Mouse (Mus musculus) CD4-positive, CD25-positive, alpha-beta regulatory T cell, adult 4 months (primary cell): Measurements from ENCODE around the gene Crygs. TPM values are rescaled to one million over a fixed set of nuclear protein-coding genes. Genes with fewer than 3 reads are reported as not detected.
"Not testable (repeated sequence)": the region's sequence is repeated elsewhere in the genome, so short reads cannot be mapped to it uniquely, and the experiment has no call there.

Experiments used
- ATAC-seq: one replicate; pipeline ENCODE4 v1.8.0; 2017
- polyA plus RNA-seq, 2 experiments: library from polyadenylated mRNA; unstranded; fragments of 100-300 nt; shearing (Covaris generic); gene quantifications; one replicate each; pipeline ENCODE4 v1.2.1; 2017

The Crygs gene
- polyA plus RNA-seq, 2 experiments from 2014 or later, result not detected

DNA sequence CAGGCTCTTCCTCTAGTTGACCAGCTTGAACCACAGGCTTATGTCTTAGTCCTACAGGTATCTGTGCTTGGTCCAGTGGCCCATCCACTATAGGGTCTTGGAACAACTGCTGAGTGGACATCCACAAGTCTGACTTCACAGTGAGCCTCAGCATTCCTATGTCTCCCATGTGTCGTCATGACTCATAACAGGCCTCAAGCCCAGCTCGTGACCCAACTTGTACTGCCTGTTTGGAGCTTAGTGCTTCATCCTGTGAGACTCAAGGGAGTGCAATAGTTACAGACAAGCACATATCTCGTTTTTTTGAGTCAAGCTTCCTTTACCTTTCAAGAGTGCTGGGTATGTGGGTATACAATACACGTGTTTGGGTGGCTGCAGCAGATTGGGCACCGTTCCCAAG lies 28.7 kb downstream of the Crygs start:
- no peak for ATAC-seq

DNA sequence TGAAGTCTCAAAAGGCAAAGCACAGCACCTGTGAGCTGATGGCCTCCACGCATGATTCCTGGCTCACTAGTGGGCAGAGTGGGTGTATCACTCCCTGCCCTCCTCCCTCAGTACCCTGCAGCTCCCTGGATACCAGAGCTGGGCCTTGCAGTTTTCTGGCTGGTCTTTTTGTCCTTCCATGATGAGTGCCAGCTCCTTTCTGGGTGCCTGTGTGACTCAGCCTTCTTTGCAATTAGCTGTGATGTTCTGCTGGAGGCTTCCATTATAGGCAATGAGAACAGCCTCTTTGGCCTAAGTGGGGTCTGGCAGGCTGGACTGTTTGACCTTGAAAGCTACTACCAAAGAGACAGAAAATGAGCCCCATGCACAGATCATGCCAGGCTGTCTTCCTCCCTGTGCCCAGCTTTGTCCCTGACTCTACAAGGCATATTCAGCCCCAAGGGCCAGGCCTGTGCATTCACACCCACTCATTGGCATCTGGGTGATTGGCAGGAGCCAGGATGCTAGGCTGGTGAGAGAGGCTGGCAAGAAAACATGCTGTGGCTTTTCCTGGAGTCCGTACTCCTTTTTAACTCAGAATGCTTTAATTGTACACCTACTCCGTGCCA lies 32.0 kb downstream of the Crygs start:
- no peak for ATAC-seq

DNA sequence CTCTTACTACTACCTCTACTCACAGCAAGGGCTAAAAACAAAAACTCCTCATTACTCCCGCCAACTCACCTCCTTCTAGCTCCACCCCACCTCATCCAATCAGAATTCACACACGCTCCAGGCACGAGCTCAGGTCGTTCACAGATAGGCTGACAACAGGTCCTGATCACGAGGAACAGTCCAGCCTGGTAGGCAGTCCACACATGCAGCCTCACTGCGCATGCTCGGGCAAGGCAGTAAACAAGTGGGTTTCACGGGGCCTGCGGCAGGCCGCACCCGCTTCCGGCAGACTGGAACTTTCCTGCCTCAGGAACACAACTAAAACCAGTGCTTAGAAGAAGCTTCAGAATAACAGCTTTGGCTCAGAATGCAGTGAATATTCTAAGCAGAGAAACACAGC lies 33.1 kb downstream of the Crygs start:
- ATAC-seq, result not testable (repeated sequence)

DNA sequence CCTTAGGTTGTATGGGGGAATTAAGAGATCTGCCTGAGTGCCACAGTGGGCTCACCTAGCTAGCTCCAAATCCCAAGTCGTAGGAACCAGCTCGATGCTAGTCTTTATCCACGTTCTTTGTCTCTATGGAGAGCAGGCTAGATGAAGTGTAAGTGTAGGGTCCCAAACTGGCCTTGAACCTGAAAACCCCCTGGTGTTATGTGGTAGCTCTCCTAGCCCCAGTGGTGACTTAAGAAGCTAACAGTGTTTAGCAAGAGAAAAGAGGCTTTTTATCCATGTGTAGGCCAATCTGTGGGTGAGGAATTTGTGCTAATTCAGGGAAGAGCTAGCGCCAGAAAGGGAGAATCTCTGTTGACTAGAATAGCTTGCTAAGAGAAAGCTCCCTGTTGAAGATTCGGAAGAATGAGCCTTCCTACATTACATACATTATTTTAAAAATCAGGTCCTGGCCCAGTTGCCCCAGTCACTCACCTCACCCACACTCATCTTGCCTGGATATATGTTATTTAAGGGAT lies 35.8 kb downstream of the Crygs start:
- ATAC-seq, result no peak

DNA sequence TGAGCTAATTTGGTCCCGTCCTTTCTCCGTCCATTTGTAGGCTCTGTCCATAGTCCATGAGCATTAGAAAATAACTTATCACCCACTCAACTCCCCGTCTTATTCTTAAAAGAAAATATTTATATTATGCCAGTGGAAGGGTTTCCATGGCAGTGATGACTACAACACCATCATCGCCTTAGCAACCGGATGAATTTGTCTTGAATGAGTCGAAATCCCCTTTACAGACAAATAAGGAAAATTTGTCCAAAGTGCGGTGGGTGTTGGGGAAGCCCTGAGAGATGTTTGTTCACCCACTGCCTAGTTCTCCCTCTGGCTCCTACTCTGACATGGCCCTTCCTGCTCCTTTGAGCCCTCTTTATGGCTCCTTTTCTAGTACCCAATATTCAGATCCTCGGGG lies 42.7 kb downstream of the Crygs start:
- ATAC-seq, result no peak

DNA sequence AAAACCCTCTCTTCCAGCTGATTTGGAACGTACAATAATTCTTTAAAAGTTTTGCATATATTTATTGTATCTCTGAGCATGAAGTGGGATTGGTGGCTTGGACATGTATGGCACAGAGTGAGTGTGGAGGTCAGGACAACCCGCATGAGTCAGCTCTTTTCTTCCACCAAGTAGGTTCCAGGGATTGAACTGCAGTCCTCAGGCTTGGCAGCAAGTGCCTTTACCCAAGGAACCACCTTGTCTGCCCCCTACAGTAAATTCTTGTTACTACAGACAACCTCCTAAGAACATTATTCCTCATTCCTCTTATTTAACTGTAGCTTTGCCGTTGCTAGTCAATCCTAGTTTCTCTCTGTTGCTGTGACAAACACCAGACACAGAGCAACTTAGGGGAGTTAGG lies 44.0 kb downstream of the Crygs start:
- ATAC-seq, result no peak

DNA sequence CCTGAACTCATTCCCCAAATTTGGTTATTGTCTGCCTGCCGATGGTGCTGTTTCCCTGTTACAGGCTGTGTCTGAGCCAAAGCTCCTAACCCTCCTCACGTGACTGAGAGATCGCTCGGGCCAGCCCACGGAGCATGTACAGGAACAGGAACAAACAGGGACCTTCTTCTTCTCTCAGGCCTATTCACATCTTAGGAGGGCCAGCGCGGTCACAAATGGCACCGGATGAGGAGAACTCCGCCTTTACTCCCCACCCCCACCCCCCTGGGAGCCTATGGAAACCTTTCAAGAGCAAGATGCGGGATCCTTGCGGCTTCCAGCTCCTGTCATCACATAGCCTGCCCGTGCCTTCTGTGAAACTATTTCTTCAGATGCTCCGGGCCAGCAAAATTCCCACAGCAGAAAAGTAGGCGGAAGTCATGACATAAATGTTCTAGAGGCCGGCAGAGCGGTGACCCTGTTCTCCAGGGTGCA lies 44.6 kb downstream of the Crygs start:
- ATAC-seq, result no peak

DNA sequence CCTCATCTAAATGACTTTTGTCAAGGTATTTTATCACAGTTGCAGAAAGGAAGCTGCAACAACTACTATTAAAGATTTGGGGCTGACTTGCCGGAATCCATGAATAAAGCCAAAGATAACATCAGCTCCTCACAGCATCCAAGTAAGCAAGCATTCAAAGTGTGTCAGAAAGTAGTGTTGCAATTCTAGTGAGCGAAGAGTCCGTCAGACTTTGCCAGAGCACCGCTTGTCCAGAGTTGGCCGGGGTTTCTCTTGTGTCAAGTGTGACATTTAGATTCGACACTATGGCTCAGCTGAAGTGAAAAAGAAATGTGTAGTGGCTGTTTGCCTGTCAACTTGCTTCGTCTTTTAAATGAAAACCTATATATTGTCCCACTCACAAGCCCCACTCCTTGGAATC lies 45.8 kb downstream of the Crygs start:
- no peak for ATAC-seq

Other genes with a start within 250 kb of the Crygs start
- 1 to 10 TPM in 1 of 2 experiments, under 1 TPM in 1; 0.80 to 2.1 TPM for gene Dgkg, start 154.4 kb downstream of the Crygs start, polyA plus RNA-seq
- 10 to 100 TPM; 18.1 to 34.5 TPM for gene Tbccd1, start 46.1 kb upstream of the Crygs start, polyA plus RNA-seq
- gene Dnajb11, start 46.3 kb upstream of the Crygs start, polyA plus RNA-seq, result 10 to 100 TPM; 45.0 to 54.4 TPM
- gene Ahsg, start 79.7 kb upstream of the Crygs start, polyA plus RNA-seq, result not detected
- not detected for gene Fetub, start 106.8 kb upstream of the Crygs start, polyA plus RNA-seq
- not detected for gene Hrg, start 139.5 kb upstream of the Crygs start, polyA plus RNA-seq
- not detected for gene Kng2, start 217.9 kb upstream of the Crygs start, polyA plus RNA-seq
- not detected for gene Kng1, start 246.3 kb upstream of the Crygs start, polyA plus RNA-seq